Mouse (Mus musculus): ENCODE measurements around the gene Snrk. TPM values are rescaled to one million over a fixed set of nuclear protein-coding genes. Genes with fewer than 3 reads are reported as not detected.

Snrk gene
- polyA plus RNA-seq, 1 experiment: 20.3 TPM

DNA sequence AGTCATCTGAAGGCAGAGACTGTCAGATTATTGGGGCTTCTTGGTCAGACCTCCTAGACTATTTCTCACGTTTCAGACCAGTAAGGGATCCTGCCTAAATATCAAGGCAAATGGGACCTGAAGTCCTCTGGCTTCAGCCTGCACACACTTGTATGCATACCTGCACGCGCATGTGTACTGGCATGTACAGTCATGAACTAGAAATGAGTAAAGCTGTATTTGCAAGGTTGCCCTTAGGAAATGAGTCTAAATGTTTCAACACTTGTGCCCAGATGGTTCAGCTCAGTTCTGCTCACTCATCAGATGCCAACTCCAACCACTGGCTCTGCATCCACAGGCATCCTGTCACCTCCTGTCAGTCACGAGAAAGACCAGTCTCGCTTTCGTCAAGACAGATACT, 6.6 kb upstream of the Snrk start:
- no peaks in the 10 kb centered on the region for H3K9me3 ChIP-seq (replicated peaks; ENCODE audit: control insufficient read depth, insufficient read depth, low read length, poor library complexity, severe bottlenecking)
- no peak overlapping the region for H3K4me3 ChIP-seq (ENCODE audit: low read depth, low read length)
- TF ChIP-seq CTCF (IDR thresholded peaks at IDR 0.05; ENCODE audit: low read depth, low read length): no peak
- TF ChIP-seq EP300 (IDR thresholded peaks at IDR 0.05; ENCODE audit: insufficient read depth, low read depth, low read length): no peak
- no peak for TF ChIP-seq POLR2A (IDR thresholded peaks at IDR 0.05; ENCODE audit: insufficient read depth, low read length)
- H3K36me3 ChIP-seq (ENCODE audit: control insufficient read depth, insufficient read depth, low read length, poor library complexity, severe bottlenecking): no peaks in the 10 kb centered on the region
- H3K27ac ChIP-seq (ENCODE audit: insufficient read depth, low read length): no peak overlapping the region
- no peaks in the 10 kb centered on the region for H3K27me3 ChIP-seq (ENCODE audit: control insufficient read depth, insufficient read depth, low read length, poor library complexity, severe bottlenecking)
- H3K9ac ChIP-seq (ENCODE audit: low read depth, poor library complexity, severe bottlenecking): no peak overlapping the region
- no peaks in the 10 kb centered on the region for H3K4me1 ChIP-seq (ENCODE audit: control insufficient read depth, insufficient read depth, low read length)

DNA sequence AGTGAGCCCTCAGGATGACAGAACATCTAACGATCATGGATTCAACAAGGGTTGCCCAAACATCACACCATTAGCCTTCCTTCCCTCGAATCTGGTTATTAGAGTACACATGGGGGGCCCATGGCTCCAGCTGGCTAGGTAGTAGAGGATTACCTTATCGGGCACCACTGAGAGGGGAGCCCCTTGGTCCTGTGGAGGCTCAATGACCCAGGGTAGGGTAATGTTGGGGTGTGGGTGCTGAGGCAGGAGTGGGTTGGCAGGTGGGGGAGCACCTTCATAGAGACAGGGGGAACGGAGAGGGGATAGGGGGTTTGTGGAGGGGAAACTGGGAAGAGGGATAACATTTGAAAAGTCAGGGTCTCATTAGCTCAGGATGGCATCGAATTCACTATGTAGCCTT, 6.1 kb upstream of the Snrk start:
- TF ChIP-seq POLR2A (IDR thresholded peaks at IDR 0.05; ENCODE audit: insufficient read depth, low read length): no peak
- no peak for TF ChIP-seq EP300 (IDR thresholded peaks at IDR 0.05; ENCODE audit: insufficient read depth, low read depth, low read length)
- no peak for TF ChIP-seq CTCF (IDR thresholded peaks at IDR 0.05; ENCODE audit: low read depth, low read length)
- H3K4me1 ChIP-seq (ENCODE audit: control insufficient read depth, insufficient read depth, low read length): no peaks in the 10 kb centered on the region
- H3K36me3 ChIP-seq (ENCODE audit: control insufficient read depth, insufficient read depth, low read length, poor library complexity, severe bottlenecking): no peaks in the 10 kb centered on the region
- H3K27ac ChIP-seq (ENCODE audit: insufficient read depth, low read length): no peak overlapping the region
- no peaks in the 10 kb centered on the region for H3K9me3 ChIP-seq (replicated peaks; ENCODE audit: control insufficient read depth, insufficient read depth, low read length, poor library complexity, severe bottlenecking)
- H3K27me3 ChIP-seq (ENCODE audit: control insufficient read depth, insufficient read depth, low read length, poor library complexity, severe bottlenecking): no peaks in the 10 kb centered on the region
- H3K9ac ChIP-seq (ENCODE audit: low read depth, poor library complexity, severe bottlenecking): no peak overlapping the region
- no peak overlapping the region for H3K4me3 ChIP-seq (ENCODE audit: low read depth, low read length)

DNA sequence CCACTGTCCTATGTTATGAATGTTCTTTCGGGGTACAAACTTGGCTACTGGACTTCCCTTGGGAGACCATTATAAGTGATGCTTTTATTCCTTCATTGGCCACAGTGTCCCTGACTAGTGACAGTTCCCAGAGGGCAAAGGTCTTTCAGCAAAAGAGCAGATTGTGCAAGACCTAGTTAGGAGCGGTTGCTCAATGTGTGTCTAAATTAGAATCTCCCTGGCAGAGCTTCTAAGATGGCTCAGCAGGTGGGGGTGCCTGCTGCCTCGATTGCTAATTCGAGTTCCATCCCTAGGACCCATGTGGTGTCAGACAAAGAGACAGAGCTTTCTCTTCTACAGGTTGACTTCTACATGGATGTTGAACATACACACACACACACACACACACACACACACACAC, 1.5 kb upstream of the Snrk start:
- TF ChIP-seq EP300 (IDR thresholded peaks at IDR 0.05; ENCODE audit: insufficient read depth, low read depth, low read length): no peak
- no peak for TF ChIP-seq CTCF (IDR thresholded peaks at IDR 0.05; ENCODE audit: low read depth, low read length)
- TF ChIP-seq POLR2A (IDR thresholded peaks at IDR 0.05; ENCODE audit: insufficient read depth, low read length): no peak
- Histone ChIP-seq H3K9ac (ENCODE audit: low read depth, poor library complexity, severe bottlenecking) (no peak overlapping the region), H3K27me3 (ENCODE audit: control insufficient read depth, insufficient read depth, low read length, poor library complexity, severe bottlenecking) (no peaks in the 10 kb centered on the region; the same call in 1 of the 2 replicates), H3K4me1 (ENCODE audit: control insufficient read depth, insufficient read depth, low read length) (no peaks in the 10 kb centered on the region), H3K9me3 (replicated peaks; ENCODE audit: control insufficient read depth, insufficient read depth, low read length, poor library complexity, severe bottlenecking) (no peaks in the 10 kb centered on the region), H3K27ac (ENCODE audit: insufficient read depth, low read length) (no peak overlapping the region), H3K4me3 (ENCODE audit: low read depth, low read length) (no peak overlapping the region), H3K36me3 (ENCODE audit: control insufficient read depth, insufficient read depth, low read length, poor library complexity, severe bottlenecking) (no peaks in the 10 kb centered on the region)

DNA sequence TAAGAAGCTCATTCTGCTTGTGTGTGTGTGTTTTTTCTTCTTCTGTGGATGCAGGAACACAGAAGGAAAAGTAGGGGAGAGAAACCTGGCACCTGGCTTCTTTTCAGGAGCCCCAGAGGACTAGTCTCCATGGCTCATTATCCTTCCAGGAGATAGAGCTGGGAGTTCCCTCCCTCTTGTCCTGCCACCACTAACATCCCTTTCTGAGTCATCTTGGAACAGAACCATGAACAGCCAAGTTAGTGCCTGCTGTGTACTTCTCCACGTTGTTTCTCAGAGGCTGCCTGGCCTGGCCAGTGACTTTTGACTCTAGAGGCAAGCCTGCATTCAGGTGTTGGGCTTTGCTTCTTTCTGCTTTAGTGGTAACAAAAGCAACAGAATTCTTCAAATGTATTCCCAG, 707 bp upstream of the Snrk start:
- Histone ChIP-seq H3K4me3 (ENCODE audit: low read depth, low read length) (no peak overlapping the region), H3K36me3 (ENCODE audit: control insufficient read depth, insufficient read depth, low read length, poor library complexity, severe bottlenecking) (no peaks in the 10 kb centered on the region), H3K9ac (ENCODE audit: low read depth, poor library complexity, severe bottlenecking) (no peak overlapping the region), H3K27me3 (ENCODE audit: control insufficient read depth, insufficient read depth, low read length, poor library complexity, severe bottlenecking) (no peaks in the 10 kb centered on the region; the same call in 1 of the 2 replicates), H3K9me3 (replicated peaks; ENCODE audit: control insufficient read depth, insufficient read depth, low read length, poor library complexity, severe bottlenecking) (no peaks in the 10 kb centered on the region), H3K4me1 (ENCODE audit: control insufficient read depth, insufficient read depth, low read length) (no peaks in the 10 kb centered on the region), H3K27ac (ENCODE audit: insufficient read depth, low read length) (no peak overlapping the region)
- TF ChIP-seq POLR2A (IDR thresholded peaks at IDR 0.05; ENCODE audit: insufficient read depth, low read length): no peak
- no peak for TF ChIP-seq EP300 (IDR thresholded peaks at IDR 0.05; ENCODE audit: insufficient read depth, low read depth, low read length)
- TF ChIP-seq CTCF (IDR thresholded peaks at IDR 0.05; ENCODE audit: low read depth, low read length): no peak

DNA sequence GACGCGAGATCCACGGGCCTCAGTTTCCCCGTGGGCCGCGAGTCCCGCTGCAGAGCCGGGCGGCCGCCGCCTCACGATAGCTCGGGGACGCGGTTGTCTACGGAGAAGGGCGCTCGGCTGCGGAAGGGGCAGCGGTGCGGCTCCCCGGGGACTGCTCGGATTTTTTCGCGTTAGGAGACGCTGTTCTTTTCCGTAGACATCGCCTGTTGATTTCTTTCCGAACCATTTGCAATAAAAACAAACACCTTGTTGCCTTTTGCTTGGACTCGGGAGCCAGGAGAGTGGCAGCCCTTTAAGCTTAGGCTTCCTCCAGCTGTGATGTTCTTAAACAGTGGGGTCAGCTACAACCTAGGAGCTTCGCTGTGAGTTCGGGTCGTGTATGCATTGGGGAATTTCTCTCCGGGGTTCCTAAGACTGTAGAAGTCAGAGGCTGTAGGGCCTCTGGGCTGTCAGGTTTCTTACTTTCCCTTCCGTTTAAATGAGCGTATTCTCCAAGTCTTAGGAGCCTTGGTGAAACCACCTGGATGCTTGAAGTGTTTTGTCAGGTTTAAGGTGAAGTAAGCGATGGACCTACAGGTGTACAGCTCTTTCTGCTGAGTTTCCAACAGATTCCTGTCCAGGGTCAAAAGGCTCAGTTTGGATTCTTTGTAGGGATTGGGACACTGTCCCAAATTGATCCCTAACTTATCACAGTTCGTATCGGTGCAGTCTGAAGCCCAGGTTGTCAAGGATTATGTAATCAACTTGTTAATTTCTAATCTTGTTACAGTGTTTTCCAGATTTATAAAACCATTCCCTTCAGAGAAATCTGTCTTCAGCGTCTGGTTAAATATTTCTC, 845 bp downstream of the Snrk start:
- Histone ChIP-seq H3K9me3 (replicated peaks; ENCODE audit: control insufficient read depth, insufficient read depth, low read length, poor library complexity, severe bottlenecking) (no peaks in the 10 kb centered on the region), H3K9ac (ENCODE audit: low read depth, poor library complexity, severe bottlenecking) (peak overlapping the region; percentile 93), H3K4me1 (ENCODE audit: control insufficient read depth, insufficient read depth, low read length) (no peaks in the 10 kb centered on the region), H3K36me3 (ENCODE audit: control insufficient read depth, insufficient read depth, low read length, poor library complexity, severe bottlenecking) (no peaks in the 10 kb centered on the region), H3K4me3 (ENCODE audit: low read depth, low read length) (peak overlapping the region; percentile 90), H3K27ac (ENCODE audit: insufficient read depth, low read length) (no peak overlapping the region), H3K27me3 (ENCODE audit: control insufficient read depth, insufficient read depth, low read length, poor library complexity, severe bottlenecking) (no peaks in the 10 kb centered on the region; the same call in 1 of the 2 replicates)
- TF ChIP-seq CTCF (IDR thresholded peaks at IDR 0.05; ENCODE audit: low read depth, low read length) (no peak), EP300 (IDR thresholded peaks at IDR 0.05; ENCODE audit: insufficient read depth, low read depth, low read length) (no peak), POLR2A (IDR thresholded peaks at IDR 0.05; ENCODE audit: insufficient read depth, low read length) (no peak)

DNA sequence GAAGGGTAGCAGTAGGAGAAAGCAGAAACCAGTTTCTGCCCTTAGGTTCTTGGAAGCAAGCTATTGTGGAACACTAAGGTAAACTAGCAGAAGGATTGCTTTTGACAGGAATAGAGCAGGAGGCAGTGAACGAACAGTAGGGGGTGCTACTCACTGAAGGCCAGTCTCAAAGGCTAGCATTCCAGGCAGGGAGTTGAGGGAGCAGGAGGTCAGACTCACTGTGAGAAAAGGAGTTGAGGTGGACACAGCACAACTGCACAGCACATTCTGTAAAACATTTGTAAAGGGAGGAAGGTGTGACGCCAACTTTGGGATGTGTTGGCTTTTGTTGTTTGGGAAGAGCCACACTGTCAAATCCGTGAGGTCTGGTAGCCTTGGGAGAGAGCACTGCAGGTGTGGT, 3.0 kb downstream of the Snrk start:
- Histone ChIP-seq H3K4me1 (ENCODE audit: control insufficient read depth, insufficient read depth, low read length) (no peaks in the 10 kb centered on the region), H3K36me3 (ENCODE audit: control insufficient read depth, insufficient read depth, low read length, poor library complexity, severe bottlenecking) (no peaks in the 10 kb centered on the region), H3K27ac (ENCODE audit: insufficient read depth, low read length) (no peak overlapping the region), H3K9me3 (replicated peaks; ENCODE audit: control insufficient read depth, insufficient read depth, low read length, poor library complexity, severe bottlenecking) (no peaks in the 10 kb centered on the region), H3K27me3 (ENCODE audit: control insufficient read depth, insufficient read depth, low read length, poor library complexity, severe bottlenecking) (no peaks in the 10 kb centered on the region; the same call in 1 of the 2 replicates), H3K4me3 (ENCODE audit: low read depth, low read length) (no peak overlapping the region), H3K9ac (ENCODE audit: low read depth, poor library complexity, severe bottlenecking) (no peak overlapping the region)
- TF ChIP-seq CTCF (IDR thresholded peaks at IDR 0.05; ENCODE audit: low read depth, low read length) (peak; percentile 85), EP300 (IDR thresholded peaks at IDR 0.05; ENCODE audit: insufficient read depth, low read depth, low read length) (no peak)

All from ES-Bruce4 (cell line).